Mouse (Mus musculus): ENCODE data around the gene Six5. TPM values are rescaled to one million over a fixed set of nuclear protein-coding genes. Genes with fewer than 3 reads are reported as not detected.
A peak's percentile ranks its signal among the peaks of the same experiment; 100 is the strongest.

The Six5 gene
- polyA plus RNA-seq, 1 experiment from 2014 or later, result 1.9 TPM

- Histone ChIP-seq H3K4me1 (ENCODE audit: control insufficient read depth, insufficient read depth, low read depth, low read length) (peaks cover 34% of the 10 kb centered on the region), H3K9me3 (ENCODE audit: control insufficient read depth, low read length) (no peaks in the 10 kb centered on the region), H3K27me3 (replicated peaks; ENCODE audit: control insufficient read depth, insufficient read depth, low read length) (peaks cover 20% of the 10 kb centered on the region), H3K27ac (ENCODE audit: low read depth, low read length) (no peak overlapping the region), H3K36me3 (ENCODE audit: control insufficient read depth, insufficient read depth, low read length) (peaks cover 25% of the 10 kb centered on the region), H3K4me2 (ENCODE audit: low read length) (no peak overlapping the region; the same call in 1 of the 2 replicates), H3K4me3 (ENCODE audit: low read length) (no peak overlapping the region), H3K9ac (ENCODE audit: low read depth, low read length) (no peak overlapping the region)
- ATAC-seq, result no peak
- WGBS, result 42% methylated on average over 17 of the region's 17 CpGs
These were observed 2.5 kb upstream of the Six5 start for GRCm38 (mm10) chr7:19091913-19092312.

DNA sequence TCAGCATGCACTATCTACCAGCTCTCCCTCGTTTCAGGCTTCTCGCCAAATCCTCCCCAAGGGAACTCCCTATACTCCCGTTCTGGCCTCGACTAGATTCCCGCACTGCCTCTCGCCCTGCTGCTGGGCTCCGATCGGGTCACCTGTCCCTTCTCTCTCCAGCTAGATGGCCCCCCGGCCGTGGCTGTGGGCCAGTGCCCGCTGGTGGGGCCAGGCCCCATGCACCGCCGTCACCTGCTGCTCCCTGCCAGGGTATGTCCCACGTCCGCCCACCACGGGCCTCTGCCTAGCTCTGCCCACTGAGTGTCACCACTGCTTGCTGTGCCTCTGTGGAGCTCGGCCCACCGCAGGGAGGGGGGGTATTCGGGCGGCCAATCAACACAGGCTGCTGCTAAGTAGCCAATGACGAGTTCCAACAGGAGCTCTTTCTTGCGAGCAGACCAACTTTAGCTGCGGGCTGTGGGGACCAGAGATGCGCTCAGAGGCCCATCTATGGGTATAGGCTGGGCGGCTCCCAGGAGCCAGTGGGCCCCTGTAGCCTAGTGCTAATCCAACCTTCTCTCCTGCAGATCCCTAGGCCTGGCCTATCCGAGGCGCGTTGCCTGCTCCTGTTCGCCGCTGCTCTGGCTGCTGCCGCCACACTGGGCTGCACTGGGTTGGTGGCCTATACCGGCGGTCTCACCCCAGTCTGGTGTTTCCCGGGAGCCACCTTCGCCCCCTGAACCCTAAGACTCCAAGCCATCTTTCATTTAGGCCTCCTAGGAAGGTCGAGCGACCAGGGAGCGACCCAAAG, 1.8 kb upstream of the Six5 start:
- H3K4me3 ChIP-seq (ENCODE audit: low read length), result no peak overlapping the region

DNA sequence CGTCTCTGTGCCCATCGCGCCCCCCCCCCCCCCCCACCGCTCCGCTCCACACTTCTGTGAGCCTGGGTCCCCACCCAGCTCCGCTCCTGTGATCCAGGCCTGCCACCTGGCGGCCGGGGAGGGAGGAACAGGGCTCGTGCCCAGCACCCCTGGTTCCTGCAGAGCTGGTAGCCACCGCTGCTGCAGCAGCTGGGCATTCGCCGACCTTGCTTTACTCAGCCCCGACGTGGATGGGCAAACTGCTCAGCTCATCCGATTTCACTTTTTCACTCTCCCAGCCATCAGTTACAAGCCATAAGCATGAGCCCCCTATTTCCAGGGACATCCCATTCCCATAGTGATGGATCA, 1.2 kb upstream of the Six5 start:
- Histone ChIP-seq H3K9me3 (ENCODE audit: control insufficient read depth, low read length) (no peaks in the 10 kb centered on the region), H3K27ac (ENCODE audit: low read depth, low read length) (peak overlapping the region; percentile 66), H3K9ac (ENCODE audit: low read depth, low read length) (no peak overlapping the region; the same call in 1 of the 2 replicates), H3K4me1 (ENCODE audit: control insufficient read depth, insufficient read depth, low read depth, low read length) (peaks cover 34% of the 10 kb centered on the region), H3K4me2 (ENCODE audit: low read length) (peak overlapping the region; percentile 99), H3K36me3 (ENCODE audit: control insufficient read depth, insufficient read depth, low read length) (peaks cover 15% of the 10 kb centered on the region), H3K4me3 (ENCODE audit: low read length) (peak overlapping the region; percentile 58), H3K27me3 (replicated peaks; ENCODE audit: control insufficient read depth, insufficient read depth, low read length) (peaks cover 20% of the 10 kb centered on the region)
- 2% methylated on average over 9 of the region's 15 CpGs for WGBS
- peak; percentile 31 for ATAC-seq

More for the DNA sequence above, 1.8 kb upstream of the Six5 start:
- peaks cover 21% of the 10 kb centered on the region for H3K36me3 ChIP-seq (ENCODE audit: control insufficient read depth, insufficient read depth, low read length)
- peak overlapping the region; percentile 99 for H3K4me2 ChIP-seq (ENCODE audit: low read length)
- peak; percentile 58 for ATAC-seq
- H3K27me3 ChIP-seq (replicated peaks; ENCODE audit: control insufficient read depth, insufficient read depth, low read length), result peaks cover 20% of the 10 kb centered on the region
- no peak overlapping the region; the same call in 1 of the 2 replicates for H3K9ac ChIP-seq (ENCODE audit: low read depth, low read length)
- peaks cover 34% of the 10 kb centered on the region for H3K4me1 ChIP-seq (ENCODE audit: control insufficient read depth, insufficient read depth, low read depth, low read length)
- H3K27ac ChIP-seq (ENCODE audit: low read depth, low read length), result peak overlapping the region; percentile 9; the same call in 1 of the 2 replicates
- 6% methylated on average over 37 of the region's 38 CpGs for WGBS
- no peaks in the 10 kb centered on the region for H3K9me3 ChIP-seq (ENCODE audit: control insufficient read depth, low read length)

GRCm38 (mm10) chr7:19093537-19094385, 633 bp upstream of the Six5 start:
- Histone ChIP-seq H3K9me3 (ENCODE audit: control insufficient read depth, low read length) (no peaks in the 10 kb centered on the region), H3K27ac (ENCODE audit: low read depth, low read length) (peak overlapping the region; percentile 88), H3K4me1 (ENCODE audit: control insufficient read depth, insufficient read depth, low read depth, low read length) (peaks cover 34% of the 10 kb centered on the region), H3K4me2 (ENCODE audit: low read length) (peak overlapping the region; percentile 99), H3K4me3 (ENCODE audit: low read length) (peak overlapping the region; percentile 58), H3K36me3 (ENCODE audit: control insufficient read depth, insufficient read depth, low read length) (peaks cover 10% of the 10 kb centered on the region), H3K27me3 (replicated peaks; ENCODE audit: control insufficient read depth, insufficient read depth, low read length) (peaks cover 20% of the 10 kb centered on the region), H3K9ac (ENCODE audit: low read depth, low read length) (peak overlapping the region; percentile 76; the same call in 1 of the 2 replicates)
- peak; percentile 75 for ATAC-seq
- under 1% methylated on average over 45 of the region's 45 CpGs for WGBS

DNA sequence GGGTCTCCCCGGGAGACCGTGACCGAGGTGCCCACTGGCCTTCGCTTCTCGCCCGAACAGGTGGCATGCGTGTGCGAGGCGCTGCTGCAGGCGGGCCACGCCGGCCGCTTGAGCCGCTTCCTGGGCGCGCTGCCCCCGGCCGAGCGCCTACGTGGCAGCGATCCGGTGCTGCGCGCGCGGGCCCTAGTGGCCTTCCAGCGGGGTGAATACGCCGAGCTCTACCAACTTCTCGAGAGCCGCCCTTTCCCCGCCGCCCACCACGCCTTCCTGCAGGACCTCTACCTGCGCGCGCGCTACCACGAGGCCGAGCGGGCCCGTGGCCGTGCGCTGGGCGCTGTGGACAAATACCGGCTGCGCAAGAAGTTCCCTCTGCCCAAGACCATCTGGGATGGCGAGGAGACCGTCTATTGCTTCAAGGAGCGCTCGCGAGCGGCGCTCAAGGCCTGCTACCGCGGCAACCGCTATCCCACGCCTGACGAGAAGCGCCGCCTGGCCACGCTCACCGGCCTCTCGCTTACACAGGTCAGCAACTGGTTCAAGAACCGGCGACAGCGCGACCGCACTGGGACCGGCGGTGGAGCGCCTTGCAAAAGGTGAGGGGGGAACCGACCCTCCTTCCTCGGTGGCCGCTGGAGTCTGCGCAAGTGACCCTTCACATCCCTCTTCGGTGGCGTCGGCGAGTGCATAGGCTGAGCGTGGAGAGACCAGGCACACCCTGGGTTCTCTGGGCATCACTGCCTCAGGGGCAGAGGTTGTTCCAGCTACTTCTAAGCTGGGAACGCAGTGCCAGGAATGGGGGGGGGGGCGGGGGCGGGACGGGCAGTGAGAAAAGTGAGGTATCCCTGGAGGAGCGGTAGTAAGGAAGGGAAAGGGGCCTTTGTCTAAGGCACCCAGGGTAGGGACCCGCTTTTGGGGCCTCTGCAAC, 694 bp downstream of the Six5 start:
- Histone ChIP-seq H3K36me3 (ENCODE audit: control insufficient read depth, insufficient read depth, low read length) (0 out of 2 replicates have a peak, but pooled peaks cover 6% of the 10 kb centered on the region), H3K27ac (ENCODE audit: low read depth, low read length) (peak overlapping the region; percentile 88), H3K27me3 (replicated peaks; ENCODE audit: control insufficient read depth, insufficient read depth, low read length) (peaks cover 20% of the 10 kb centered on the region), H3K4me3 (ENCODE audit: low read length) (peak overlapping the region; percentile 58), H3K9me3 (ENCODE audit: control insufficient read depth, low read length) (no peaks in the 10 kb centered on the region), H3K4me2 (ENCODE audit: low read length) (peak overlapping the region; percentile 99), H3K4me1 (ENCODE audit: control insufficient read depth, insufficient read depth, low read depth, low read length) (peaks cover 34% of the 10 kb centered on the region), H3K9ac (ENCODE audit: low read depth, low read length) (peak overlapping the region; percentile 76)
- ATAC-seq, result no peak
- under 1% methylated on average over 84 of the region's 87 CpGs for WGBS

- Histone ChIP-seq H3K4me1 (ENCODE audit: control insufficient read depth, insufficient read depth, low read depth, low read length) (peaks cover 34% of the 10 kb centered on the region), H3K27ac (ENCODE audit: low read depth, low read length) (no peak overlapping the region; the same call in 1 of the 2 replicates), H3K27me3 (replicated peaks; ENCODE audit: control insufficient read depth, insufficient read depth, low read length) (peaks cover 19% of the 10 kb centered on the region)
These were observed 1.3 kb downstream of the Six5 start for GRCm38 (mm10) chr7:19095751-19096110.

DNA sequence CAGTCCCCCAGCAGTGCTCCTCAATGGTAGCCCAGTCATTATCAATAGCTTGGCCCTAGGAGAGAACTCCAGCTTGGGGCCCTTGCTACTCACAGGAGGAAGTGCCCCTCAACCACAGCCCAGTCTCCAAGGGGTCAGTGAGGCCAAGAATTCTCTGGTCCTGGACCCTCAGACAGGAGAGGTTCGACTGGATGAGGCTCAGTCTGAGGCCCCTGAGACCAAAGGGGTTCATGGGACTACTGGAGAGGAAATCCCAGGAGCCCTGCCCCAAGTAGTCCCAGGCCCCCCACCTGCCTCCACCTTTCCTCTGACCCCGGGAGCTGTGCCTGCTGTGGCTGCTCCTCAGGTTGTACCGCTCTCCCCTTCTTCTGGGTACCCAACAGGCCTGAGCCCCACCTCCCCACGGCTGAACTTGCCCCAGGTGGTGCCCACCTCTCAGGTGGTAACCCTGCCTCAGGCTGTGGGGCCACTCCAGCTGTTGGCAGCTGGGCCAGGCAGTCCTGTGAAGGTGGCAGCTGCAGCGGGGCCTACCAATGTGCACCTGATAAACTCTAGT, 2.1 kb downstream of the Six5 start:
- peak overlapping the region; percentile 99 for H3K4me2 ChIP-seq (ENCODE audit: low read length)
- peaks cover 13% of the 10 kb centered on the region for H3K27me3 ChIP-seq (replicated peaks; ENCODE audit: control insufficient read depth, insufficient read depth, low read length)
- H3K9ac ChIP-seq (ENCODE audit: low read depth, low read length), result peak overlapping the region; percentile 76
- no peak for ATAC-seq
- H3K4me1 ChIP-seq (ENCODE audit: control insufficient read depth, insufficient read depth, low read depth, low read length), result peaks cover 34% of the 10 kb centered on the region
- 60% methylated on average over 5 of the region's 5 CpGs for WGBS
- H3K36me3 ChIP-seq (ENCODE audit: control insufficient read depth, insufficient read depth, low read length), result 0 out of 2 replicates have a peak, but pooled peaks cover 5% of the 10 kb centered on the region
- no peaks in the 10 kb centered on the region for H3K9me3 ChIP-seq (ENCODE audit: control insufficient read depth, low read length)
- no peak overlapping the region for H3K27ac ChIP-seq (ENCODE audit: low read depth, low read length)
- peak overlapping the region; percentile 58 for H3K4me3 ChIP-seq (ENCODE audit: low read length)

More at GRCm38 (mm10) chr7:19095751-19096110, 1.3 kb downstream of the Six5 start:
- Histone ChIP-seq H3K9ac (ENCODE audit: low read depth, low read length) (peak overlapping the region; percentile 76), H3K9me3 (ENCODE audit: control insufficient read depth, low read length) (no peaks in the 10 kb centered on the region), H3K36me3 (ENCODE audit: control insufficient read depth, insufficient read depth, low read length) (0 out of 2 replicates have a peak, but pooled peaks cover 6% of the 10 kb centered on the region), H3K4me2 (ENCODE audit: low read length) (peak overlapping the region; percentile 99), H3K4me3 (ENCODE audit: low read length) (peak overlapping the region; percentile 58)
- ATAC-seq, result no peak
- WGBS, result under 1% methylated on average over 19 of the region's 19 CpGs

DNA sequence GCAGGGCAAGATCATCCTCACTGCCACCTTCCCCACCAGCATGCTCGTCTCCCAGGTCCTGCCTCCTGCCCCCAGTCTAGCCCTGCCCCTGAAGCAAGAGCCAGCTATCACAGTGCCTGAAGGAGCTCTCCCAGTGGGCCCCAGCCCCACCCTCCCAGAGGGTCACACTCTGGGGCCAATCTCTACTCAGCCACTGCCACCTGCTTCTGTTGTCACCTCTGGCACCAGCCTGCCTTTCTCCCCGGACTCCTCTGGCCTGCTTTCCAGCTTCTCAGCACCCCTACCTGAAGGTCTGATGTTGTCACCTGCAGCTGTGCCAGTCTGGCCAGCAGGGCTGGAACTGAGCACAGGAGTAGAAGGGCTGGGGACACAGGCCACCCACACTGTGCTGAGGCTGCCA, 2.8 kb downstream of the Six5 start:
- Histone ChIP-seq H3K4me3 (ENCODE audit: low read length) (no peak overlapping the region), H3K9ac (ENCODE audit: low read depth, low read length) (no peak overlapping the region), H3K4me1 (ENCODE audit: control insufficient read depth, insufficient read depth, low read depth, low read length) (peaks cover 34% of the 10 kb centered on the region), H3K27me3 (replicated peaks; ENCODE audit: control insufficient read depth, insufficient read depth, low read length) (peaks cover 8% of the 10 kb centered on the region), H3K9me3 (ENCODE audit: control insufficient read depth, low read length) (no peaks in the 10 kb centered on the region), H3K4me2 (ENCODE audit: low read length) (no peak overlapping the region), H3K36me3 (ENCODE audit: control insufficient read depth, insufficient read depth, low read length) (no peaks in the 10 kb centered on the region), H3K27ac (ENCODE audit: low read depth, low read length) (no peak overlapping the region)
- ATAC-seq, result no peak
- WGBS, result 59% methylated on average over 2 of the region's 2 CpGs

All from hindbrain, embryonic 16.5 days (tissue).